Mouse (Mus musculus): ENCODE data around the gene Itga3. TPM values are rescaled to one million over a fixed set of nuclear protein-coding genes. Genes with fewer than 3 reads are reported as not detected.

Gene Itga3
- total RNA-seq (2012; rRNA removed) (34.9 and 53.0 TPM in 2 replicates), total RNA-seq (2014; rRNA removed) (5.5 and 5.8 TPM in 2 replicates), polyA plus RNA-seq (2012; ENCODE audit: insufficient read length, low read depth) (8.3 and 9.0 TPM in 2 replicates)

DNA sequence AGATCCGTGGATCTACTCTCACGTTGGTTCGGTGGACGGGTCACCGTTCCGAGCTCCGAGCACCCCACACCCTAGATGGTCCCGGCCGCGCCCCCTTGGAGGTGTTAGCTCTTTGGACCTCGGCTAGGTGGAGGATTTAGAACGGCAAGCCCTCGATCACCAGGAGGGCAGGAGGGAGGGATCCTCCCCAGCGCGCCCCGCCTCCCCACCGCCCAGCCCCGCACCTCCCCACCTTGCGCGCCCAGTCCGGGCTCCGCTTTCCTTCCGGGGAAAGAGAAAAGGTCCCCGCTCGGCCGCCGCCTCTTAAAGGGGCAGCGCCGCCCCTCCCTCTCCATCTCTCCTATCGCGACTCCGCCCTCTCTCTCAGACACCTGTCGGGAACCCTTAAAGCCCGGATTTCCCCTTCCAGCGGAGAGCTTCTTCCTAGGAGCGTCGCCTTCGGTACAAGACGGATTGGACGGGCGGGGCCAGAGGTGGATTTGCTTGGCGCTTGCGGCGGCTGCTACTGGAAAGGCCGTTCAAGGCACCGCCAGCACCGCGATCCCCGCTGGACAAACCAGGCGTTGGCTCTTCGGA lies at the start of gene Itga3:
Gene Itga3, minus strand, starts transcription at position 266 of the 576 bp plus-strand sequence.
- Histone ChIP-seq H3K36me3 (replicated peaks in 1 of 2; ENCODE audit: control insufficient read depth in 1 of 2, insufficient read depth in 1 of 2, low read length in 1 of 2) (peaks cover 0 to 6% of the 10 kb centered on the region in 2 experiments), H3K27me3 (replicated peaks) (peaks cover 27% of the 10 kb centered on the region), H3K27ac (ENCODE audit: insufficient read depth, low read depth) (peak within 1 kb of the TSS; percentile 56), H3K4me2 (ENCODE audit: insufficient read depth, low read depth, poor library complexity, severe bottlenecking) (peak within 1 kb of the TSS; percentile 58), H3K79me2 (replicated peaks; ENCODE audit: control insufficient read depth, extremely low read depth, insufficient read depth, poor library complexity, severe bottlenecking) (peaks cover 24% of the 10 kb centered on the region), H3K9ac (ENCODE audit: insufficient read depth, low read depth) (peak within 1 kb of the TSS; percentile 46), H3K4me1 (ENCODE audit: control insufficient read depth in 1 of 2, insufficient read depth in 2 of 2) (peaks cover 26 to 63% of the 10 kb centered on the region in 2 experiments), H3K4me3 (replicated peaks in 1 of 3; ENCODE audit: low read depth in 2 of 3, low read length in 2 of 3, poor library complexity in 1 of 3) (peak within 1 kb of the TSS; percentile 64 to 82 (median 75)), H3K9me3 (replicated peaks; ENCODE audit: low read length) (no peaks in the 10 kb centered on the region)
- TF ChIP-seq SMC3 (IDR thresholded peaks at IDR 0.05; ENCODE audit: low read depth, low read length): no peak; the same call in 1 of the 2 replicates
- TF ChIP-seq RCOR1 (conservative IDR thresholded peaks at IDR 0.05; ENCODE audit: low read depth, low read length): 0 out of 2 replicates have a peak, but pooled peaks have one; percentile 63
- TF ChIP-seq ZNF384 (IDR thresholded peaks at IDR 0.05; ENCODE audit: low read depth, low read length): no peak
- peak; percentile 39; the same call in 1 of the 2 replicates for TF ChIP-seq IRF4 (IDR thresholded peaks at IDR 0.05; ENCODE audit: low read depth, low read length)
- no peak for TF ChIP-seq GABPA (IDR thresholded peaks at IDR 0.05; ENCODE audit: insufficient replicate concordance, low read depth, low read length)
- TF ChIP-seq ETS1 (conservative IDR thresholded peaks at IDR 0.05; ENCODE audit: low read depth, low read length): peak; percentile 31; the same call in 1 of the 2 replicates
- TF ChIP-seq CHD2 (IDR thresholded peaks at IDR 0.05; ENCODE audit: low read length): no peak
- peak; percentile 88 for TF ChIP-seq MAZ (IDR thresholded peaks at IDR 0.05; ENCODE audit: low read depth, low read length)
- peak; percentile 36; the same call in 1 of the 2 replicates for TF ChIP-seq TBP (conservative IDR thresholded peaks at IDR 0.05; ENCODE audit: low read depth, low read length)
- no peak for TF ChIP-seq RAD21 (IDR thresholded peaks at IDR 0.05; ENCODE audit: low read depth, low read length)
- no peak for TF ChIP-seq PAX5 (IDR thresholded peaks at IDR 0.05; ENCODE audit: low read length)
- TF ChIP-seq MXI1 (IDR thresholded peaks at IDR 0.05; ENCODE audit: low read depth, low read length): no peak
- no peak; the same call in 1 of the 2 replicates for TF ChIP-seq SIN3A (IDR thresholded peaks at IDR 0.05; ENCODE audit: low read length)
- no peak for TF ChIP-seq JUN (IDR thresholded peaks at IDR 0.05; ENCODE audit: insufficient read depth, low read depth, low read length)
- no peak for TF ChIP-seq MAFK (IDR thresholded peaks at IDR 0.05; ENCODE audit: insufficient replicate concordance, low read length)
- TF ChIP-seq NELFE (IDR thresholded peaks at IDR 0.05; ENCODE audit: low read depth, low read length): no peak
- no peak for TF ChIP-seq BHLHE40 (IDR thresholded peaks at IDR 0.05; ENCODE audit: low read depth, low read length)
- 0 out of 2 replicates have a peak, but pooled peaks have one; percentile 12 for TF ChIP-seq EP300 (IDR thresholded peaks at IDR 0.05; ENCODE audit: low read length)
- no peak for TF ChIP-seq KAT2A (IDR thresholded peaks at IDR 0.05; ENCODE audit: insufficient replicate concordance, low read length)
- no peak for TF ChIP-seq CHD1 (IDR thresholded peaks at IDR 0.05; ENCODE audit: low read depth, low read length)
- peak; percentile 66 for TF ChIP-seq TCF12 (IDR thresholded peaks at IDR 0.05; ENCODE audit: low read depth, low read length)
- peak; percentile 29; the same call in 1 of the 2 replicates for TF ChIP-seq UBTF (IDR thresholded peaks at IDR 0.05; ENCODE audit: low read depth, low read length)
- TF ChIP-seq ZC3H11A (IDR thresholded peaks at IDR 0.05; ENCODE audit: low read depth, low read length): no peak
- TF ChIP-seq USF2 (conservative IDR thresholded peaks at IDR 0.05; ENCODE audit: low read depth, low read length): no peak
- peak; percentile 76 for TF ChIP-seq ELF1 (IDR thresholded peaks at IDR 0.05; ENCODE audit: low read depth, low read length)
- TF ChIP-seq USF1 (IDR thresholded peaks at IDR 0.05; ENCODE audit: low read depth, low read length): no peak
- TF ChIP-seq ZKSCAN1 (IDR thresholded peaks at IDR 0.05; ENCODE audit: borderline replicate concordance, low read depth, low read length): no peak
- TF ChIP-seq MEF2A (IDR thresholded peaks at IDR 0.05; ENCODE audit: borderline replicate concordance, low read depth, low read length): peak; percentile 53; the same call in 1 of the 2 replicates
- TF ChIP-seq POLR2A (IDR thresholded peaks at IDR 0.05; ENCODE audit: low read depth, low read length): peak; percentile 69
- no peak for TF ChIP-seq MAX (IDR thresholded peaks at IDR 0.05; ENCODE audit: low read length)
- no peak for TF ChIP-seq E2F4 (IDR thresholded peaks at IDR 0.05; ENCODE audit: insufficient replicate concordance, low read depth, low read length)
- peak; percentile 0; the same call in 1 of the 2 replicates for TF ChIP-seq ZMIZ1 (IDR thresholded peaks at IDR 0.05; ENCODE audit: low read depth, low read length)
- no peak; the same call in 1 of the 2 replicates for TF ChIP-seq HCFC1 (IDR thresholded peaks at IDR 0.05; ENCODE audit: low read depth, low read length)
- TF ChIP-seq MYC (IDR thresholded peaks at IDR 0.05; ENCODE audit: low read depth, low read length): no peak
- peak; percentile 32; the same call in 1 of the 2 replicates for TF ChIP-seq NRF1 (IDR thresholded peaks at IDR 0.05; ENCODE audit: low read depth, low read length)
- no peak for TF ChIP-seq JUND (conservative IDR thresholded peaks at IDR 0.05; ENCODE audit: low read depth, low read length)
- TF ChIP-seq CTCF (conservative IDR thresholded peaks at IDR 0.05 in 1 of 2, IDR thresholded peaks at IDR 0.05 in 1 of 2; ENCODE audit: low read depth in 2 of 2, low read length in 2 of 2): no peak
- no peak for TF ChIP-seq POLR2AphosphoS2 (IDR thresholded peaks at IDR 0.05; ENCODE audit: low read depth, low read length)
- DNase-seq (ENCODE audit: extremely low read depth): peak; percentile 74
- dilution Hi-C loops (cut with MboI; ENCODE audit: extremely low pct_ligation_motif_present, extremely low pct_unique_long_range_greater_than_20kb, low sequenced_read_pairs): no loop called here
- in situ Hi-C loops (cut with MboI; ENCODE audit: low pct_ligation_motif_present, low pct_unique_long_range_greater_than_20kb, low sequenced_read_pairs): no loop called here

Measured in CH12.LX (cell line).